Mouse (Mus musculus): Measurements from ENCODE around the gene Samsn1. TPM values are rescaled to one million over a fixed set of nuclear protein-coding genes. Genes with fewer than 3 reads are reported as not detected.
"Not testable (repeated sequence)": the region's sequence is repeated elsewhere in the genome, so short reads cannot be mapped to it uniquely, and the experiment has no call there.

The Samsn1 gene
- polyA plus RNA-seq, 1 experiment from 2014 or later: 1.4 TPM

GRCm38 (mm10) chr16:75865505-75865904, 156.6 kb downstream of the Samsn1 start:
- H3K9me3 ChIP-seq: no peaks in the 10 kb centered on the region
- H3K4me2 ChIP-seq: no peak overlapping the region
- WGBS: 81% methylated on average over 6 of the region's 6 CpGs
- H3K27me3 ChIP-seq: no peaks in the 10 kb centered on the region
- no peaks in the 10 kb centered on the region for H3K36me3 ChIP-seq
- ATAC-seq (ENCODE audit: low FRiP score): no peak
- no peak overlapping the region for H3K9ac ChIP-seq
- no peak overlapping the region for H3K4me3 ChIP-seq
- H3K4me1 ChIP-seq (replicated peaks): no peaks in the 10 kb centered on the region
- no peak overlapping the region for H3K27ac ChIP-seq

- ATAC-seq (ENCODE audit: low FRiP score): no peak
- no peak overlapping the region for H3K9ac ChIP-seq
- H3K36me3 ChIP-seq: no peaks in the 10 kb centered on the region
- no peaks in the 10 kb centered on the region for H3K9me3 ChIP-seq
- no peak overlapping the region for H3K4me3 ChIP-seq
- H3K27me3 ChIP-seq: no peaks in the 10 kb centered on the region
- 85% methylated on average over 2 of the region's 2 CpGs for WGBS
- no peaks in the 10 kb centered on the region for H3K4me1 ChIP-seq (replicated peaks)
- no peak overlapping the region for H3K27ac ChIP-seq
- no peak overlapping the region for H3K4me2 ChIP-seq
These were observed 157.4 kb downstream of the Samsn1 start for GRCm38 (mm10) chr16:75864673-75865072.

GRCm38 (mm10) chr16:75856343-75856742, 165.7 kb downstream of the Samsn1 start:
- WGBS: 89% methylated on average over 2 of the region's 2 CpGs

GRCm38 (mm10) chr16:75855402-75855801, 166.7 kb downstream of the Samsn1 start:
- Histone ChIP-seq H3K36me3 (no peaks in the 10 kb centered on the region), H3K4me1 (replicated peaks) (no peaks in the 10 kb centered on the region), H3K27me3 (no peaks in the 10 kb centered on the region), H3K4me2 (no peak overlapping the region), H3K9me3 (no peaks in the 10 kb centered on the region), H3K4me3 (no peak overlapping the region), H3K27ac (no peak overlapping the region), H3K9ac (no peak overlapping the region)
- ATAC-seq (ENCODE audit: low FRiP score): no peak
- WGBS: 93% methylated on average over 7 of the region's 7 CpGs

More at GRCm38 (mm10) chr16:75856343-75856742, 165.7 kb downstream of the Samsn1 start:
- Histone ChIP-seq H3K27me3 (no peaks in the 10 kb centered on the region), H3K4me1 (replicated peaks) (no peaks in the 10 kb centered on the region), H3K4me2 (no peak overlapping the region), H3K36me3 (no peaks in the 10 kb centered on the region), H3K4me3 (no peak overlapping the region), H3K9ac (no peak overlapping the region), H3K9me3 (no peaks in the 10 kb centered on the region), H3K27ac (no peak overlapping the region)
- ATAC-seq (ENCODE audit: low FRiP score): no peak

- no peak overlapping the region for H3K4me2 ChIP-seq
- H3K36me3 ChIP-seq: no peaks in the 10 kb centered on the region
- H3K9me3 ChIP-seq: no peaks in the 10 kb centered on the region
- ATAC-seq (ENCODE audit: low FRiP score): no peak
- H3K27ac ChIP-seq: no peak overlapping the region
- H3K4me1 ChIP-seq (replicated peaks): no peaks in the 10 kb centered on the region
- H3K4me3 ChIP-seq: no peak overlapping the region
- H3K9ac ChIP-seq: no peak overlapping the region
- no peaks in the 10 kb centered on the region for H3K27me3 ChIP-seq
- 88% methylated on average over 9 of the region's 9 CpGs for WGBS
These were observed 168.4 kb downstream of the Samsn1 start for GRCm38 (mm10) chr16:75853556-75854271.

GRCm38 (mm10) chr16:75852485-75852884, 169.6 kb downstream of the Samsn1 start:
- Histone ChIP-seq H3K4me1 (replicated peaks) (no peaks in the 10 kb centered on the region), H3K36me3 (no peaks in the 10 kb centered on the region), H3K27me3 (no peaks in the 10 kb centered on the region), H3K4me3 (no peak overlapping the region), H3K27ac (no peak overlapping the region), H3K9ac (no peak overlapping the region), H3K9me3 (no peaks in the 10 kb centered on the region), H3K4me2 (no peak overlapping the region)
- no peak for ATAC-seq (ENCODE audit: low FRiP score)
- 69% methylated on average over 2 of the region's 2 CpGs for WGBS

- Histone ChIP-seq H3K36me3 (no peaks in the 10 kb centered on the region), H3K27ac (no peak overlapping the region), H3K9ac (no peak overlapping the region), H3K4me3 (no peak overlapping the region), H3K4me1 (replicated peaks) (no peaks in the 10 kb centered on the region), H3K4me2 (no peak overlapping the region), H3K27me3 (no peaks in the 10 kb centered on the region), H3K9me3 (no peaks in the 10 kb centered on the region)
- WGBS: 90% methylated on average over 6 of the region's 6 CpGs
- no peak for ATAC-seq (ENCODE audit: low FRiP score)
These were observed 173.0 kb downstream of the Samsn1 start for GRCm38 (mm10) chr16:75849039-75849438.

GRCm38 (mm10) chr16:75843653-75844062, 178.4 kb downstream of the Samsn1 start:
- ATAC-seq (ENCODE audit: low FRiP score): no peak

GRCm38 (mm10) chr16:75843031-75843430, 179.1 kb downstream of the Samsn1 start:
- Histone ChIP-seq H3K4me1 (replicated peaks) (peaks cover 3% of the 10 kb centered on the region; the same call in 1 of the 2 replicates), H3K36me3 (no peaks in the 10 kb centered on the region), H3K4me2 (no peak overlapping the region), H3K27me3 (no peaks in the 10 kb centered on the region), H3K9me3 (no peaks in the 10 kb centered on the region), H3K27ac (no peak overlapping the region), H3K9ac (no peak overlapping the region), H3K4me3 (no peak overlapping the region)
- no peak for ATAC-seq (ENCODE audit: low FRiP score)
- 97% methylated on average over 9 of the region's 9 CpGs for WGBS

More at GRCm38 (mm10) chr16:75843653-75844062, 178.4 kb downstream of the Samsn1 start:
- 56% methylated on average over 7 of the region's 7 CpGs for WGBS
- Histone ChIP-seq H3K36me3 (no peaks in the 10 kb centered on the region), H3K27me3 (no peaks in the 10 kb centered on the region), H3K4me3 (no peak overlapping the region), H3K4me2 (no peak overlapping the region), H3K9me3 (no peaks in the 10 kb centered on the region), H3K27ac (no peak overlapping the region), H3K4me1 (replicated peaks) (peaks cover 3% of the 10 kb centered on the region; the same call in 1 of the 2 replicates), H3K9ac (no peak overlapping the region)

- no peak overlapping the region for H3K4me2 ChIP-seq
- H3K27me3 ChIP-seq: no peaks in the 10 kb centered on the region
- H3K4me1 ChIP-seq (replicated peaks): peaks cover 3% of the 10 kb centered on the region; the same call in 1 of the 2 replicates
- H3K9me3 ChIP-seq: no peaks in the 10 kb centered on the region
- no peak overlapping the region for H3K9ac ChIP-seq
- no peak overlapping the region for H3K27ac ChIP-seq
- 92% methylated on average over 9 of the region's 9 CpGs for WGBS
- ATAC-seq (ENCODE audit: low FRiP score): no peak
- no peak overlapping the region for H3K4me3 ChIP-seq
- no peaks in the 10 kb centered on the region for H3K36me3 ChIP-seq
These were observed 179.5 kb downstream of the Samsn1 start for GRCm38 (mm10) chr16:75842569-75842968.

- Histone ChIP-seq H3K4me3 (no peak overlapping the region), H3K27me3 (no peaks in the 10 kb centered on the region), H3K36me3 (no peaks in the 10 kb centered on the region), H3K4me1 (replicated peaks) (no peaks in the 10 kb centered on the region), H3K27ac (no peak overlapping the region), H3K9me3 (no peaks in the 10 kb centered on the region), H3K9ac (no peak overlapping the region), H3K4me2 (no peak overlapping the region)
- 91% methylated on average over 5 of the region's 5 CpGs for WGBS
- no peak for ATAC-seq (ENCODE audit: low FRiP score)
These were observed 184.2 kb downstream of the Samsn1 start for GRCm38 (mm10) chr16:75837728-75838451.

GRCm38 (mm10) chr16:75831390-75831789, 190.7 kb downstream of the Samsn1 start:
- no peak overlapping the region for H3K4me3 ChIP-seq
- WGBS: 84% methylated on average over 4 of the region's 4 CpGs
- H3K27me3 ChIP-seq: no peaks in the 10 kb centered on the region
- H3K4me1 ChIP-seq (replicated peaks): no peaks in the 10 kb centered on the region
- no peaks in the 10 kb centered on the region for H3K9me3 ChIP-seq
- H3K9ac ChIP-seq: no peak overlapping the region
- no peak overlapping the region for H3K4me2 ChIP-seq
- H3K27ac ChIP-seq: no peak overlapping the region
- no peak for ATAC-seq (ENCODE audit: low FRiP score)
- no peaks in the 10 kb centered on the region for H3K36me3 ChIP-seq

GRCm38 (mm10) chr16:75826949-75827348, 195.1 kb downstream of the Samsn1 start:
- not testable (repeated sequence) for H3K36me3 ChIP-seq; H3K27me3 ChIP-seq; H3K9me3 ChIP-seq; H3K4me1 ChIP-seq (replicated peaks); H3K9ac ChIP-seq; H3K4me3 ChIP-seq; H3K27ac ChIP-seq; H3K4me2 ChIP-seq; ATAC-seq (ENCODE audit: low FRiP score)
